Mouse (Mus musculus) testis, adult 2 months (tissue): ENCODE measurements around the gene Mbnl1.

Experiments used
- CTCF ChIP-seq: fragments of 200-500 bp; IDR thresholded peaks from 2 replicates; pipeline ENCODE4 v1.5.1; 2012; ENCODE audit warnings: low read depth, mild to moderate bottlenecking, inconsistent platforms, low read length, moderate library complexity; ENCODE audit not compliant: control insufficient read depth, insufficient read depth, insufficient replicate concordance
- POLR2A ChIP-seq: fragments of 200-500 bp; IDR thresholded peaks from 2 replicates; pipeline ENCODE4 v1.6.1; 2012; ENCODE audit warnings: low read depth, mild to moderate bottlenecking, inconsistent platforms, low read length, moderate library complexity; ENCODE audit not compliant: control insufficient read depth

- TF ChIP-seq CTCF (no peak), POLR2A (no peak)
Observed at GRCm38 (mm10) chr3:60507496-60507895, 34.9 kb downstream of the Mbnl1 start.
